Mouse (Mus musculus) adrenal gland, adult 2 months (tissue): ENCODE measurements around the gene Efnb3. TPM values are rescaled to one million over a fixed set of nuclear protein-coding genes. Genes with fewer than 3 reads are reported as not detected.

Experiments used
- DNase-seq: peaks from one replicate; pipeline ENCODE4 v3.0.0; 2021
- microRNA-seq, 2 experiments: library from miRNA; unstranded; fragments of <30 nt; microRNA quantifications; one replicate each; pipeline ENCODE4 v1.2.0; 2021
- polyA plus RNA-seq: library from polyadenylated mRNA; depleted of rRNA; stranded (reverse); fragments of >200 nt; gene quantifications from 2 replicates; pipeline ENCODE4 v1.2.3, GENCODE M21; 2012; rRNA removed
- total RNA-seq, 2 experiments: library from RNA; stranded (reverse); gene quantifications; 2 replicates each; pipeline ENCODE4 v1.2.3; 2021

The Efnb3 gene
- total and polyA plus RNA-seq, 3 experiments = 0.52 to 0.77 (median 0.69) TPM

DNA sequence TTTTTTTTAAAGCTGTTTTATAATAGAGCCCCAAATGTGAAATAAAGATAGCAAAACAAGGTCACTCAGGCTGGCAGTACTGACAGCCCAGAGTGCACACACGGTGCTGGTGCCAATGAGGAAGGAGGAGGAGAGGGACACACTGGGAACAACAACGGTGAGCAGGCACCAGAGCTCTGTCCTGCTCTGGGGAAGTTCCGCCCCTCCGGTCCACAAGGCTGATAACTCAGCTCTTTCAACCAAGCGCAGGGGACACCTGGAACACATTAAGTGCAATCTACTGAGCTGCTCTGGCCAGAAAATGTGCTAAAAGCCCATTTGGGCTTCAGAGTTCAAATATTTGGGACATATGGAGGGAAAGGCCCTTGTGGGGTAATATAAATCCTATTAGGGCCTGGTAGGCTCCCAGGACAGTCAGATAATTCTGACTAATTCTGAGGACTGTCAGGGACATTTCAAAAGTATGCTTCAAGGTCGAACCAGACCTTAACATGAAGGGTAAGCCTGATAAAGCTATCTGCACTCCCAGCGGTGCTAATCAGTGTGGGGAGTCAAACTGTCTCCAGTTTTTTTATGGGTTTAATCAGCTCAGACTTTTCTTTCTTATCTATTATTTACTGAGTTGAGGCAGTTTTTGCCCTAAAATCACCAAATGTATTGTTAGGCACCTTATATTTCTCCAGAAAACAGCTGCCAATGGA, 49.1 kb downstream of the Efnb3 start:
- DNase-seq = peak; percentile 45

Small RNA genes within 50 kb of the gene (microRNA-seq; reads per million reads assigned to microRNA genes)
- 0 reads per million in 2 experiments for gene Gm27493

Other genes starting within 250 kb of the Efnb3 start
- gene Cntrob, start 236.4 kb downstream of the Efnb3 start, total RNA-seq = 1 to 10 TPM; 4.4 to 6.5 TPM
- 5.9 and 6.2 TPM in 2 replicates for gene Cntrob, start 236.4 kb downstream of the Efnb3 start, polyA plus RNA-seq
- 10 to 100 TPM; 81.3 to 83.5 TPM for gene Trappc1, start 236.2 kb downstream of the Efnb3 start, total RNA-seq
- 18.4 and 23.4 TPM in 2 replicates for gene Trappc1, start 236.2 kb downstream of the Efnb3 start, polyA plus RNA-seq
- 10 to 100 TPM in 1 of 2 experiments, 1 to 10 TPM in 1; 6.0 to 10.5 TPM for gene Kcnab3, start 233.9 kb downstream of the Efnb3 start, total RNA-seq
- 9.0 and 12.6 TPM in 2 replicates for gene Kcnab3, start 233.9 kb downstream of the Efnb3 start, polyA plus RNA-seq
- 1 to 10 TPM; 3.3 to 6.8 TPM for gene Rnf227, start 219.7 kb downstream of the Efnb3 start, total RNA-seq
- gene Rnf227, start 219.7 kb downstream of the Efnb3 start, polyA plus RNA-seq = 0.88 and 1.1 TPM in 2 replicates
- gene Chd3, start 190.8 kb downstream of the Efnb3 start, total RNA-seq = 10 to 100 TPM; 71.0 to 92.8 TPM
- gene Chd3, start 190.8 kb downstream of the Efnb3 start, polyA plus RNA-seq = 83.4 and 107 TPM in 2 replicates
- 100 to 1,000 TPM; 124 to 157 TPM for gene Naa38, start 164.7 kb downstream of the Efnb3 start, total RNA-seq
- gene Naa38, start 164.7 kb downstream of the Efnb3 start, polyA plus RNA-seq = 175 and 193 TPM in 2 replicates
- 10 to 100 TPM; 44.2 to 59.7 TPM for gene Cyb5d1, start 164.6 kb downstream of the Efnb3 start, total RNA-seq
- 10.7 and 11.8 TPM in 2 replicates for gene Cyb5d1, start 164.6 kb downstream of the Efnb3 start, polyA plus RNA-seq
- 10 to 100 TPM; 10.8 to 16.0 TPM for gene Tmem88, start 162.0 kb downstream of the Efnb3 start, total RNA-seq
- 86.3 and 94.7 TPM in 2 replicates for gene Tmem88, start 162.0 kb downstream of the Efnb3 start, polyA plus RNA-seq
- gene Kdm6b, start 146.5 kb downstream of the Efnb3 start, total RNA-seq = 10 to 100 TPM; 31.4 to 41.5 TPM
- gene Kdm6b, start 146.5 kb downstream of the Efnb3 start, polyA plus RNA-seq = 17.4 and 18.7 TPM in 2 replicates
- under 1 TPM; 0.32 to 0.66 TPM for gene Dnah2, start 11.1 kb downstream of the Efnb3 start, total RNA-seq
- gene Dnah2, start 11.1 kb downstream of the Efnb3 start, polyA plus RNA-seq = 0.19 and 0.28 TPM in 2 replicates
- 10 to 100 TPM in 1 of 2 experiments, 1 to 10 TPM in 1; 8.4 to 12.0 TPM for gene Wrap53, start 20.1 kb upstream of the Efnb3 start, total RNA-seq
- 14.8 and 16.1 TPM in 2 replicates for gene Wrap53, start 20.1 kb upstream of the Efnb3 start, polyA plus RNA-seq
- 10 to 100 TPM; 59.6 to 67.5 TPM for gene Trp53, start 20.2 kb upstream of the Efnb3 start, total RNA-seq
- gene Trp53, start 20.2 kb upstream of the Efnb3 start, polyA plus RNA-seq = 78.9 and 85.0 TPM in 2 replicates
- 10 to 100 TPM; 34.9 to 40.2 TPM for gene Atp1b2, start 45.7 kb upstream of the Efnb3 start, total RNA-seq
- gene Atp1b2, start 45.7 kb upstream of the Efnb3 start, polyA plus RNA-seq = 28.3 and 31.5 TPM in 2 replicates
- not detected for gene Shbg, start 57.7 kb upstream of the Efnb3 start, total RNA-seq
- not detected in 2 replicates for gene Shbg, start 57.7 kb upstream of the Efnb3 start, polyA plus RNA-seq
- 10 to 100 TPM in 1 of 2 experiments, 1 to 10 TPM in 1; 6.1 to 11.9 TPM for gene Sat2, start 61.8 kb upstream of the Efnb3 start, total RNA-seq
- 2.1 and 3.2 TPM in 2 replicates for gene Sat2, start 61.8 kb upstream of the Efnb3 start, polyA plus RNA-seq
- gene Fxr2, start 72.8 kb upstream of the Efnb3 start, total RNA-seq = 100 to 1,000 TPM in 1 of 2 experiments, 10 to 100 TPM in 1; 69.6 to 105 TPM
- 69.8 and 81.6 TPM in 2 replicates for gene Fxr2, start 72.8 kb upstream of the Efnb3 start, polyA plus RNA-seq
- gene Sox15, start 95.1 kb upstream of the Efnb3 start, total RNA-seq = not detected
- gene Sox15, start 95.1 kb upstream of the Efnb3 start, polyA plus RNA-seq = 0.24 TPM in 1 of 2 replicates, not detected in the other
- 100 to 1,000 TPM; 109 to 127 TPM for gene Mpdu1, start 102.4 kb upstream of the Efnb3 start, total RNA-seq
- 179 and 196 TPM in 2 replicates for gene Mpdu1, start 102.4 kb upstream of the Efnb3 start, polyA plus RNA-seq
- 10 to 100 TPM; 16.8 to 53.0 TPM for gene Cd68, start 105.9 kb upstream of the Efnb3 start, total RNA-seq
- gene Cd68, start 105.9 kb upstream of the Efnb3 start, polyA plus RNA-seq = 24.5 and 36.9 TPM in 2 replicates
- gene Eif4a1, start 112.2 kb upstream of the Efnb3 start, total RNA-seq = 100 to 1,000 TPM; 509 to 543 TPM
- gene Eif4a1, start 112.2 kb upstream of the Efnb3 start, polyA plus RNA-seq = 85.0 and 144 TPM in 2 replicates
- gene Senp3, start 121.9 kb upstream of the Efnb3 start, total RNA-seq = 10 to 100 TPM; 65.5 to 75.5 TPM
- 34.3 and 37.5 TPM in 2 replicates for gene Senp3, start 121.9 kb upstream of the Efnb3 start, polyA plus RNA-seq
- gene Tnfsf13, start 125.6 kb upstream of the Efnb3 start, total RNA-seq = 1 to 10 TPM; 1.6 to 2.4 TPM
- 2.2 and 2.4 TPM in 2 replicates for gene Tnfsf13, start 125.6 kb upstream of the Efnb3 start, polyA plus RNA-seq
- gene Tnfsf12, start 135.6 kb upstream of the Efnb3 start, total RNA-seq = 10 to 100 TPM; 19.8 to 37.1 TPM
- 44.7 and 57.4 TPM in 2 replicates for gene Tnfsf12, start 135.6 kb upstream of the Efnb3 start, polyA plus RNA-seq
- 1 to 10 TPM; 3.1 to 7.0 TPM for gene Tnfsfm13, start 135.9 kb upstream of the Efnb3 start, total RNA-seq
- 12.7 and 18.9 TPM in 2 replicates for gene Tnfsfm13, start 135.9 kb upstream of the Efnb3 start, polyA plus RNA-seq
- 10 to 100 TPM; 71.4 to 77.9 TPM for gene Polr2a, start 198.4 kb upstream of the Efnb3 start, total RNA-seq
- gene Polr2a, start 198.4 kb upstream of the Efnb3 start, polyA plus RNA-seq = 20.6 and 38.3 TPM in 2 replicates
- not detected for gene Slc35g3, start 201.8 kb upstream of the Efnb3 start, total RNA-seq
- gene Slc35g3, start 201.8 kb upstream of the Efnb3 start, polyA plus RNA-seq = not detected in 2 replicates
- 10 to 100 TPM; 47.3 to 74.8 TPM for gene Zbtb4, start 205.7 kb upstream of the Efnb3 start, total RNA-seq
- 66.0 and 73.6 TPM in 2 replicates for gene Zbtb4, start 205.7 kb upstream of the Efnb3 start, polyA plus RNA-seq
- 1 to 10 TPM; 1.7 to 3.1 TPM for gene Chrnb1, start 235.7 kb upstream of the Efnb3 start, total RNA-seq
- gene Chrnb1, start 235.7 kb upstream of the Efnb3 start, polyA plus RNA-seq = 2.7 and 3.0 TPM in 2 replicates
- 10 to 100 TPM in 1 of 2 experiments, 1 to 10 TPM in 1; 4.6 to 12.8 TPM for gene Fgf11, start 241.7 kb upstream of the Efnb3 start, total RNA-seq
- 6.0 and 13.4 TPM in 2 replicates for gene Fgf11, start 241.7 kb upstream of the Efnb3 start, polyA plus RNA-seq
- gene Tmem102, start 245.4 kb upstream of the Efnb3 start, total RNA-seq = 1 to 10 TPM in 1 of 2 experiments, under 1 TPM in 1; 0.23 to 1.1 TPM
- 0.81 and 0.94 TPM in 2 replicates for gene Tmem102, start 245.4 kb upstream of the Efnb3 start, polyA plus RNA-seq